Mouse (Mus musculus) kidney, postnatal 36 days (tissue): ENCODE results near the gene Ano6.

Experiments used
- DNase-seq, 2 experiments: peaks; one replicate each; pipeline ENCODE4 v3.0.0; 2021 to 2022; ENCODE audit warnings: mixed read lengths in 2 of 2

Ano6 gene

DNA sequence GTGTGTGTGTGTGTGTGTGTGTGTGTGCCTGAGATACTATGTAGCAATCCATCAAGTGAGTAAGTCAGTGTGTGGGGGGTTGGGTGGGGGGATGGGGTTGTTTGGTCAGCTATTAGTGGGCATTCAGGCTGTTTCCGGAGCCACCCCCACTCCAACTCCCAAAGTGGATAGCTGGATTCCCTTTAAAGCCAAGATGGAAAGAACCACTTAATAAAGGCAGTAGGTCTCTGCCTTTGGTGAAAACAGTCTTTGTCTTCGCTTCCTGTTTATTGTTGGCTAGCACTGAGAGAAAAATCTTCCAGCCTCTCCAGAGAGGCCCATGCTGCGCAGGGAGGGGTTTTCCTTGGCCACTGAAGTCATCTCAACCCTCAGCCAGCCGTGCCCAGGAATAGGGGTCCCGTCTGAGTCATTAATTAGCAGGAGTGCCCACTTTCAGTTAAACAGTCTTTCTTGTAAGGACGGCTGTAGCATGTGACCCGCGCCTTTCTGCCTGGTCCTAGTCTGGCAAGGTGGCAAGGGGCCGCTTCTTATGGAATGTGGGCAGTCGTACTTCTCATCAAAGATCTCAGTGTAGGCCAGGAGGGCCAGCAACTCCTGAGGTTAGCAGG lies 38.1 kb downstream of the Ano6 start:
- peak; percentile 43 to 49 for DNase-seq

DNA sequence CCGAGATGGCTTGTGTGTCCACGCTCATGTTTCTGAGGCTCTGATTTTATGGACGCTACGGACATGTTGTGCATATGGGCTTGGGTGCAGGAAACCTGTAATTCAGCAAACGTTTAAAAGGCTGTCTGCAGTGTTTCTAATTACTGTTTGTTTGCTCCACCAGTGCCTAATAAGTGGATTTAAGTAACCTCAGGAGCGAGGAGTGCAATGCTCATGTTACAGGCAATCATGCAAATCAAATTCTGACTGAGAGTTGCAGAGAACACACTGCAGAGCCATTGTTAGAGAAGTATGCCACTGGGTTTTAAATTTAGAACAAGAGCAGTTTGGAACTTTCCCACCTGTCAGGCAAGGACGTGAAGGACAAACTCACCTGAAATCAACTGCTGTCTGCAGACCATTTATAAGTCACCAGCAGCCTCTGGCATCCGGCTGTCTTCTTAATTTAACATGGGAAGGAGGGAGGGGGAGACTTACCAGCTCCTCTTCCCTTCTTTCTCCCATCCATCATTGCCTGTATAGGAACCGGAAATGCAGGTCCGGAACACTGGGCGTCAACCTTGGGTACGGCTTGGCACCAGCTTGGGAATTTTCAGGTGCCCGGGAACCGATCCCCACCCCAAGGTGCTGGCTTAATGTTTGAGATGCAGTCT lies 39.0 kb downstream of the Ano6 start:
- peak; percentile 51 to 61 for DNase-seq

DNA sequence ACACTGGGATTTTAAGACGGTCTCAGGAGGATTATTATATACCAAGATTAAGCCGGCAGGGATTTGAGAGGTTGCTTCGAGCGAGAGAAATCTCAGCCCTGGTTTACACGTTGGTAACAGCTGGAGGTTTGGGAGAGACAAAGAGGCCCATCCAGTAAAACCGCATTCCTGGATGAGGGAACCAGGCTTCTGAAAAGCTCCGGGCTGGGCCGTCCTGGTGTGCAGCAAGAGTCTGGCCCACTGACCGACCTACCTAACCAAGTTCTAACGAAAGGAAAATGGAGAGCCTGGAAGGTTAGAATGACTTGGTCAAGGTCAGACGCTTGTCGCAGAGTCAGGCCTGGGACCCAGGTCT lies 39.5 kb downstream of the Ano6 start:
- peak in 1 of 2 experiments; percentile 24 for DNase-seq

DNA sequence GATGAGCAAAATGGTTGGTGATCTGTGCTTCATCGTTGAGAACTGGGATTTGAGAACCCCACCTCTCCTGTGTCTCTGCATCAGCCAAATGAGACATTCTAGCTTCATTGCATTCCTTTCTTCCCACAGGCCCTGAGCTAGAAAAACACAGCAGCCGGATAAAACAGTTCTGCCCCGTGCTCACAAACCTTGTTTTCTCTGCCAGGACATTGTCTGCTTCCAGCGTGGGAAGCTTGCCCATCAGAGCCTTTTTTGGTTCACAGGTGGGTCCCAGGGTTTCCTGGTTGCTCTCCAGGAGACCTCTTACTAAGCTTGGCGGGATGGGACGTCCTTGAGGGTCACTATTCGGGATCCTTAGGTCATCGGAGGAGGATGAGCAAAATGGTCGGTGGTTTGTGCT lies 42.6 kb downstream of the Ano6 start:
- no peak for DNase-seq

DNA sequence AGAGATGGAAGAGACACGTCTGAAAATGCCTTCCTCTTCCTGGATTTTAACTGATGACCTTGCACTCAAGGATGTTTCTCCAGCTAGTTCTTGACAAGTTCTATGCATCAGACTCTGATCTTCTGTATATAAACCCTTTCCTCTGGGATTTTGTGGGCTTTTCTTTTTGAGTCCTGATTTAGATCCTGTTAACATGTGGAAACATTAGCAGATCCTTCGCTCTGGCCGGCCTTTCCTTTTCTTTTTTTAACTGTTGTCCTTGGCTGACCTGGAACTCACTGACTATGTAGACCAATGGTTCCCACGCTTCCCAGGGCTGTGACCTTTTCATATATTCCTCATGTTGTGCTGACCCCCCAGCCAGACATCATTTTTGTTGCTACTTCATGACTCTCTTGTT lies 45.4 kb downstream of the Ano6 start:
- no peak for DNase-seq

DNA sequence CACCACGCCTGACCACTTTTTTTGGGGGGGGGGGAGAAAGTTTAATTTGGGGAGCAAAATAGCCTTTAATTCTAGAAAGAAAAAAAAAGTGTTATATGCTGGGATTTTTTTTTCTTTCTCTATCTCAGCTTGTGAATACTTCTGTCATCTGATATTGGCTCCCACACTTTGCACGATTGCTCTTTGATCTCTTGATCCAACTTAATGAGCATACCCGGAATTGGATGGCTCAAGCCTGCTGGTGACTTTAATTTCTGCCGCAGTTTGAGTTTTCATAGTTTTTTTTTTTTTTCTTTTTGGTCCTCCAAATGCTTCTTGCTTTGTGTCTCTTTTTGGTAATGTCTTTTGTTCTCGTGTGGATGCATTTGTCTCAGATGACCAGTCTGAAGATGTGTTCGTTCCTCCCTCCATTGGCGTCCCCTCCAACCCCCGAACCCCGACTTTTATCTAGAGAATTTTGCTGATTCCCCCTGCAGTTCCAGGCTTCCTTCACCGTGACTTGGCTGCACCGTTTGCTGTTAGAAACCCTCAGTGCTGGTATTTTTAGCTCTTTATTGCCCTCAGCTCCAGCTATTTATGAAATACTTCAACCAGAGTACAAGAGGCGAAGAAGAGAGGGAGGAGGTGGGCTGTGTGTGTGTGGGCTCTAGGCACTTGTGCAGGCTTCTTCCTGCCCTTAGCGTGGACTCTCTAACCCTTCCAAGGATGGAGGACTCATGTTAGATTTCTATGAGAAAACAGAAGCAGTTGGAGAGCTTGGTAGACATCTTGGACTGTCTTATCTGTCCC lies 46.2 kb downstream of the Ano6 start:
- DNase-seq, result no peak

DNA sequence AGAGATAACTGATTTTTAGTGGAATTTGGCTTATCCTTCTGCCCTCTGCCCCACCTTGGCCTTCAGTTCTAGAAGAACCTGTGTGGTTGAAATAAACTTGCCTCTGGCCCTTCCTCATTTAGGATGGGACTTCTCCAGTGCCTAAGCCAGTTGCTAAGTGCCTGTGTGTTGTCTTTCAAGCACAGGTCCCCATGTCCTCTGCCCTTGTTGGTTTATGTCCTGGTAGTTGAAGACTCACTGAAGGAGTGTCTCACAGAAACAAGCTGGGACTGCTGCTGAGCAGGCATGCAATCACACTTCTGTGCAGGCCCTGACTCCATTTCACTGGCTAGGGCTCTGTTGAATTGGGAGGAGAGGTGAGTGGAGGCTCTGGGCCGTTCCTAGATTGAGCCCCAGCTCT lies 46.9 kb downstream of the Ano6 start:
- no peak for DNase-seq

DNA sequence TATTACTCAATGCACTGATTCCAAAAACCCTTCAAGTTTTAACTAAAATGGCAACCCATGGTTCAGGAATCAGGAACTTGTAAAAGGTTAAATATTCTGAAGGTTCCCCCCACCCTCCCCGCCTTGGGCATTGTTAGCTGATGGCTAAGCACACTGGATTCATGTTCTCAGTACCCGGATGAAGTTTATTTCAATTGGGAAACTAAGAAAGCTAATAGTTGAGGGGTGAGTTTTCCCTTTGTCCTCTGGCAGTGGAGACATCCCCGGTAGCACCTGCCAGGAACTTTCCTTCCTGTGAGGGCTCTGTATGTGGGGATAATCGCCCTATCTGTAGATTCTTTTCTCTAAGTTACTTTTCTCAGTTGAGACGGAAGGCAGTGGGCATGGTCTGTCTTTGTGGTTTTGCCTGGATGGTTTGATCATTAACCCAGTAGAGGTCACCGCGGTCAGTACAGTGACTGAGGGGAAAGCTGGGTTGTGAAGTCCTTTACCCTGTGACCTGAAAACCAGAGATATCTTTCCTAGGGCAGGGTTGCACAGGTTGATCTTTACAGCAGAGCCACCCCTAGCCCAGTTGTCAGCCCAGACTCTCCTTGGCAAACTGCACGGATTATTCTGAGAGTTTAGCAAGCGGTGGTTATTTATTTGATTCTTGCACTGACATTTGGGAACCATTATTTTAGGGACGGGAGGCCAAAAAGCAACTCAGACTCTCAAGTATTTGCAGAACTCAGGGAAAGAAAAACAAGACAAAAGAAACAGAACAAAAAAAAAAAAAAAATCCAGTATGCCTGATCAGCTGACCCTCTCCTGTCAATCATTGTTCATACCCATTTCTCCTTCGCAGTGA lies 47.8 kb downstream of the Ano6 start:
- DNase-seq, result peak; percentile 84 to 85

DNA sequence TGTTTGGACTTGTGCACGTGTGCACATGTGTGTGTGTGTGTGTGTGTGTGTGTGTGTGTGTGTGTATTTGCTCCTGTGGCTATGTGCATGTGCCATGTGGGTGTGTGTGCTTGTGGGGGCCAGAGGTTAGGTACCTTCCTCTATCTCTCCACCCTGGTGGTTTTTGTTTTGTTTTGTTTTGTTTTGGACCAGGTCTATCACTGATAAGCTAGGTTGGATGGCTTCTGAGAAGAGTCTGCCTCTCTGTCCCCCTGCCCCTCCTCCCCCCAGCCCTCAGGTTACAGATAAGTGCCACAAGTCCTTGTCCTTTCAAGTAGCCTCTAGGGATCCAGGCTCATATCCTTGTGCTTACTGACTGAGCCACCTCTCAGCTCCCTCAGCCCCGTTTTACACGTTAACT lies 49.1 kb downstream of the Ano6 start:
- no peak for DNase-seq

DNA sequence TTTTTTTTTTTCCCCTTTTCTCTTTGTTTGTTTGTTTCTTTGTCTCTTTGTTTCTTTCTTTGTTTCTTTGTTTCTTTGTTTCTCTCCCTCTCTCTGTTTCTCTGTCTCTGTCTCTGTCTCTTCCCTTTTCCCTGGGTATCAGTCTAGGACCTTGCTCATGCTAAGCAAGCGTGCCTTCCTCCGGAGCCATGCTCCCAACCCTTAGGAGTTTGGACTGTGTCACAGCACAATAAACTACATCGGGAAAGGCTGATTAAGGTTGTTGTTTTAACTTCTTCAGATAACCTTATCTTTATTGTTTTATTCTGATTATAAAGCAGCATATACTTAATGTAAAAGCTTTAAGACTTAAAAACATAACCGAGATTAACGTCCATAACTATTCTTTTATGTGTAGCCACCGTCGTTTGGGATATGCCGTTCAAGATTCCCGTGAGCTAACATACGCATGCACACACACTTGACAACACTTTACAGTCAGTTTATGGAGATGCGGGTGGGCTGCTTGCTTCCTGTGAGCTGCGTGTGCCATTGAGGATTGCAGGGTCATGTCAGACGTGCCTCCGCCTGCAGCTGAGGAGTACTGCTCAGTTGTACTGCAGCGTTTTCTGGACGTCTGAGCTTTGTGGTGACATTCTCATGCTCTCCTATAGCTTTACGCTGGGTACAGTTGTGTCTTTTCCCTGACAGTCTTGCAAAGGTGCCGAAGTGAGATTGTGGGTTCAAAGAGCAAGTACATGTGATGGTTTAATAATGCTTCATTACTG lies 52.7 kb downstream of the Ano6 start:
- DNase-seq, result no peak

DNA sequence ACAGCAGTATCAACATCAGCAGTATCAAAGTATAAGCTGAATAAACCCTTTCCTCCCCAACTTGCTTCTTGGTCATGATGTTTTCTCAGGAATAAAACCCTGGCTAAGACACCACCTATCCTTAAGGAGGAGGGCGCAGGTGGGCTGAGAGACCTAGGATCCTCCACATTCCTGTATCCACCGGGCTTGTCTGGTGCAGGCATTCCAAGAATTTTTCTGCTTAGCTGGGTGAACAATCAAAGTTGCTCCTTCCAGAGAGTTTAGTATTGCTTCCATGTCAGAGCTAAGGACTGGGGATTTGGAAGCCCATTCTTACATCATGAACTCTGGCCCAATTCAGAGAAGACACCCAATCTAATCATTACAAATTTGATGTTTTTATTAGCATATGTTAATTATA lies 53.8 kb downstream of the Ano6 start:
- no peak for DNase-seq

DNA sequence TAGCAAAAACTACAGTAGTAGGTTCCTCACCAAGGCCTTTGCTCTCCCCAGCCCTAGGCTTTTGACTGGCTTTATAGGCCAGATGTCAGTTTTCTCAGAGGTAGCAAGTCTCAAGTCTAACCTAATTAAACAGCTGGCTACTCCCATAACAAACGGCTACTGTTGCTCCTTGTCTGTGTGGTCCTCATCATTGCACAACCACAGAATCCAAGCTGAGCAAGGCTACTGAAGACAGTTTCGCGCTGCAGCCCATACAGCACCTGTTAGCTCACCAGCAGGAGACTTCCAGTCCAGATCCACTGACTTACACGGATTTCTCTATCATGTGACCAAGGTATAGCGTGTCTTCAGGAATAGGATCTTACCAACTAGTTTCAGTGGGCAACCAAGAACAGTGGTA lies 55.5 kb downstream of the Ano6 start:
- DNase-seq, result no peak

DNA sequence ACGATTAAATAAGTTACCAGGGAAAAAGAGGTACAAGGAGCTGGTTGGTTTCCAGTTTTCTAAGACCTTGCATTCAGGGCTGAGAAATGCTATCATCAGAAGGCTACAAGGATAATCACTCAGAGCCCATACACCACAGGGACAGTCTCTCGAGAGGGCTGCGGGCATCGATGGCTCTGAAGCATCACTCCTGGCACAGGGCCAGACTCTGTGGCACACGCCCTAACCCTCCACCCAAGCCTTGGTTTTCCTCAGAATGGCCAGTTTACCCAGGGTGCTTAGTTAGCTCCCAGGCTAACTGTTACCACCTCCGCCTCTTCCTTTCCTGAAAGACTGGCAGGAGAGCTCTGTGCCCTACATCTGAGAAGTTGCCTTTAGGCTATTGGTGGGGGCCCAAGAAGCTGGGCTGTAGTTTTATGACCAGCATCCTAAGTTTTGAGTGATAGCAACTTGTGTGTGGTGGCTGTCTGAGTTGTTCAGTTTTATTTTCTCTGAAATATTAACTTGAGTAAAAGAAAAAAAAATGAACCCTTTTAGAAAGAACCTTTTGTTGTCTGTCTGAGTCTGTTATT lies 57.9 kb downstream of the Ano6 start:
- peak in 1 of 2 experiments; percentile 63 for DNase-seq

DNA sequence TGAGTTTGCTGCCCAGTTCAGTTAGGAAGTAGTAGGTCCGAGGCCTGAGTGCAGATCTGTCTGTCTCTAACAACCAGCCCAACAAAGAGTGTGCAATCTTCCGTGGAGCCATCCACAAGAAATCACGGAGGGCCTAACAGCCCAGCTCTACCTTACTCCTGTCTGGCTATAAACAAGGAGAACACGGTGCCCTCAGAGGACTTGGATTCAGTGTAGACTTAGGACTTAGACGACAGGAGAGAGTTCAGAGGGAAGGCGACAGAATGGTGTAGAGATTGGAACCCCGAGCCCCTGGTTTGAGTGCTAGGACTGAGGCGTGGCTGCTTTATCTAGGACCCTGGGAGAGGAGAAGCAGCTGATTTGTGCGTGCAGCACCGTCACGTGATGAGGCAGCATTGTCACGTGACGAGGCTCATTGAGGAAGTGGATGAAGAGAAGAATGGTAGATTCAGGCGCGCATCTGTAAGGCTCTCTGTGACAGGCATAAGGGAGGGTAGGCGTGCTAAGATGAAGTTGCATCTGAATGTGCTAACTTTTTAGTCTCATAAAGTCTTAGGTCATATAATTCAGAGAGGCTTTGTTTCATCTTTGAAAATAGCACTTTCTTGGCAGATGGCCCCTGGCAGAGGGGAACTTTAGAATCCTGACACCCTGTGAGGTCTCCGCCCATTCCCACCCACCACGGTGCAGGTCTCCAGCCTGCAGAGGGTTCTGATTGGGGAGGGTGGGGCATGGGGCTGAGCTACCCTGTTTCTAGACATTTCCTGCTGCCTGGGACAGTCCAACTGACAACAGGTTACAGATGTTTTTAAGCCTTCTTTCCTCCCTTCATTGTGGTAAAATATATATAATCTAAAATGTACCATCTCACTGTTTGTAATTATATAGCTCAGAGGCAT lies 59.1 kb downstream of the Ano6 start:
- DNase-seq, result no peak

DNA sequence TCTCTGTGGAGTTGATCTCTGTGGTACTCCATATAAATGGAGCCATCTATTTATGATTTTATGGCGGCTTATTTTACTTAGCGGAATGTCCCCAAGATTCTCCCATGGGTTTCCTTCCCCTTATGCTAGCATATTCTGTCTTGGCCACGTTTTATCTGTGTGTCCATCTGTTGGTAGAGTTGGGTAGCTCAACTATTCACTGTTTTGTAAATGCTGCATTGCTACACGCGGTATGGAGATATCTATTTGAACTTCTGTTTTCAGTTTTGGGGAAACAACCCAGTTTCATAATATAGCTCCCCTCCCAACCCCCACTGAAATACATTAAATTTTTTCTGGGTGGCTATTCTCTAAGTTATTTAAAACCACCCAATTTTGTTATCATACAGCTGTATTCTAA lies 59.9 kb downstream of the Ano6 start:
- no peak for DNase-seq

DNA sequence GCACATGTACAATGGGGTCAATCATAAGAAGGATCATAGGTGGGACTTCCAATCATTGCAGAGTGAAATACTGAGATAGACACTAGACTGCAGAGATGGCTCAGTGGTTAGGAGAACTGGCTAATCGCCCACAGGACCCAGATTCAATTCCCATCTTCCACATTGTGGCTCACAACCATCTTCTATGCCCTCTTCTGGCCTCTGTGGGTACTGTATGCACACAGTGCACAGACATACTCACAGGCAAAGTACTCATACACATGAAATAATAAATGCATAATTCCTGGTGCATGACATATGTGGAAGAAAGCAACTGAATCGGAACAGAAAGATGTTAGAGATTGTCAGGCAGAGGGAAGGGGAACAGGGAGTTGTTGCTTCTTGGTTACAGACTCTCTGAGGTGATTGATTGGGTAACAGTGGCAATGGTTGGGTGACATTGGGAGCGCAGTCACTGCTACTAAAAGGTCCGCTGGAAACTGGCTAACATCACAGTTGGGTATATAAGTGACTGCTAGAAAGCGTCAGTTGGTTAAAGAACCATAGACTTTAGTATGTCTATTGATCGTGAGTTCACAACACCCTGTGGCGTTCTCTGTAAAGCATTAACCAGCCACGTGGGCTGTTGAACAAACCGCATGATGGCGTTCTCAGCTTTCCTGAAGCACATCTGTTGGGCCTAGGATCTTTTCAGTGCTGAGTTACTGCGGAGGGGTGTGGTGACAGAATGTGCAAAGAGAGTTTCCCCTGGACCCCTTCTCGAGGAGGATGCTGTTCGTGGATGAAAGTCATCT lies 64.6 kb downstream of the Ano6 start:
- DNase-seq, result peak in 1 of 2 experiments; percentile 54

DNA sequence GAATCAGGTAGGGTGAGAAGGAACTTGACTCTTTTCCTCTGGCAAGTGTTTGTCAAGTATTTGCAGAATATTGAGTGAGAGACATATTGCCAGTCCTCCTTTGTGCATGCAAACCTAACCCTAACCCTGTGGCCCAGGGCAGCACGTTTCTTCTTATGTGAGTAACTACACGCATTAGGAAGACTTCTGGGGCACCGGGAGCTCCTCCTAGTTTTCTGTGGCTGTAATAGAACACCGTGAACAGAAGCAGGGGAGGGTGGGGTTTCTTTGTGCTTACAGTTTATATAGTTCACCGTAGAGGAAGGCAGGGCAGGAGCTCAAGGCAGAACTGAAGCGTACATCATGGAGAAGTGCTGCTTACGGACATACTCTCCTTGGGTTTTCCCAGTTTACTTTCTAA lies 65.3 kb downstream of the Ano6 start:
- DNase-seq, result no peak

DNA sequence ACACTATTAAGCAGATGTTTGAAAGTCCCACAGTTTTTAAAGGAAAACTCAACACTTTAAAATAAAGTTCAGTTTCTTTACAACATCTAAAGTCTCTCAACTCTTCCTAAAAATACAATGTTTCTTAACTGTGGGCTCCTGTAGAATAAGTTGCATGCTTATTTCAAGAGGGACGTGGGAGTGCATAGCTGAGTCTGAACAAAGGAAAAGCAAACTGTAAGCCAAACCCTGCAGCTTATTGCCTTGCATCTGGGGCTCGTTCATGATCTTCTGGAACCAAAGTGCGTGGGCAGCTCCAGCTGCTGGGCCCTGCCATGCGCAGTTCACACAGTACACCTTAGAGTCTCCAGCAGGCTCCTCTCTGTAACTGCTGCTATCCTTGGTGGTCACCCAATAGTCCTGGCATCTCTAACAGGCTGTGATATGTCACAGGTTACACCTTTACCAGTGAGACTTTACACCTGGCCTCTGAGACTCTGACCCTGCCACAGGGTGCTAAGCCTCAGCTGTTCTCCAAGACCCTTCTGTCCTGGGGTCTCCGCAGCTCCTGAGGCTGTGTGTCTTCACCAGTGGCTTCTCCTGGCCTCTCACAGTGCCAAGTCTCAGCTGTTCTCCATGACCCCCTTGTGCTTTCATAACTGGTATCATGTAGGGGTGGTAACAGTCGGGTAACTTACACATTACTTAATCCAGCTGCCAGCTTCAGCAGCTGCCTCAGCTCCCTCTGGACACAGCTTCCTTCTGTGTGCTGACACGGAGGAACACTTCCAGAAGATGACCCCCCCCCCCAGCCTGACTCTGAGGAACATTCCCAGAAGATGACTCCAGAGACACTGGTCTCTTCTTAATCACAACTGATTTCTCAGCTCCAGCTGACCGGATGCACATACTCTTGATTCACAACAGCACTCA lies 66.3 kb downstream of the Ano6 start:
- DNase-seq, result no peak
